Mouse (Mus musculus) heart, postnatal 36 days (tissue): Measurements from ENCODE around the gene Dock11. TPM values are rescaled to one million over a fixed set of nuclear protein-coding genes. Genes with fewer than 3 reads are reported as not detected.
A peak's percentile ranks its signal among the peaks of the same experiment; 100 is the strongest.

Experiments
- DNase-seq, 2 experiments: peaks; one replicate each; pipeline ENCODE4 v3.0.0; 2021 to 2022
- intact Hi-C: fragments of 180-260 bp; cut with DNase I; formaldehyde crosslinking; loops from one replicate; pipeline ENCODE4 v1.15.1; 2025
- total RNA-seq, 2 experiments: library from RNA; stranded (reverse); gene quantifications; 2 replicates each; pipeline ENCODE4 v1.2.3; 2021

Dock11 gene
- total RNA-seq, 2 experiments from 2014 or later: 4.9 to 5.1 TPM

DNA sequence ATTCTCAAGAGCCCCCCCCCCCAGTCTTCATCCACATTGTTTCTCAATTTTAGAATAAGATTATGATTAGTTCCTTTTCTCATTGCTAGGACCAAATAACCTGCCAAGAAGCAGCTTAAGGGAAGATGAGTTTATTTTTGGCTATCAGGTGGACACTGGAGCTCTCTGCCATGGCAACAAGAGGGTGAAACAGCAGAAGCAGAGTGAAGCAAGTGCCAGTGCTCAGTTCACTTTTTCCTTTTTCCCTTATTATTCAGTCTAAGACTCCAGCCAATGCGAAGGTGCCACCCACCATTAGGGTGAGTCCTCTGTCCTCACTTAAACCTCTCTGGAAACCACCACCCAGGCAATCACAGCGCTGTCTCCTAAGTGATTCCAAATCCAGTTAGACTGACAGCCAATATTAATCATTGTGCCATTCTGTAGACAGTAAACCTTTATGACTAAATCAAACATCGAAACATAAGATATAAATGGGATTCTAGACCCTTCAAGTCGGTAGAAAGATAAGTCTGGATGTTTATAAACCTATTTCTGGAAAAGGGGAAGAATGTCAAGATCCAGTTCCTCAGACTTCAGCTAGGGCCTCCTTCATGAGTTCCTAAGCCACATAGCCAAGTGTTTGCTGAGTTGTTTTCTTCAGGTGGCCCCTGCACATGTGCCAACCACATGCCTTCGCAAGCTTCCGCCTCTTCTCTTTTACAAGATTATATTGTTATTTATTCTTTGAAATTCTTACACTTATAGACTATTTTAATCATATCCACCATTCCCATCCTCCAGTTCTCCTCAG, 200.0 kb downstream of the Dock11 start:
- intact Hi-C loops: no loop called here
- no peak for DNase-seq

DNA sequence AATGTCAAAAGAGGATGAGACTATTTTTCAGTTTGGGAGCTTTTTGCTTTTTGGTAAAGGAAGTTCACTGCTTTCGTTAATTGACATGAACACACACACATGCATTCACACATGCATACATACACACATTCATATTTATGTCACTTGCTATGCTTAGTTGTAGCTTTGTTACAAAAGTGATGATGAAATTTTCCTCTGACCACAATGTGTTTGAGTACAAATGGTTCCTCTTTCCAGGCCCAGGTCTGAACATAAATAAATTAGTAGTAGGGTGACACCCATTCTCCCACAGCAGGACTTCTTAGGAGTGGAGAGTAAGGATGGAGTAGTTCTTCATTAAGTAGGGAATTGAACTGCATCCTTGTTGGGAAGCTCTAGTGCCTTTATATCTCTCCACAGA, 212.3 kb downstream of the Dock11 start:
- intact Hi-C loops: no loop called here

DNA sequence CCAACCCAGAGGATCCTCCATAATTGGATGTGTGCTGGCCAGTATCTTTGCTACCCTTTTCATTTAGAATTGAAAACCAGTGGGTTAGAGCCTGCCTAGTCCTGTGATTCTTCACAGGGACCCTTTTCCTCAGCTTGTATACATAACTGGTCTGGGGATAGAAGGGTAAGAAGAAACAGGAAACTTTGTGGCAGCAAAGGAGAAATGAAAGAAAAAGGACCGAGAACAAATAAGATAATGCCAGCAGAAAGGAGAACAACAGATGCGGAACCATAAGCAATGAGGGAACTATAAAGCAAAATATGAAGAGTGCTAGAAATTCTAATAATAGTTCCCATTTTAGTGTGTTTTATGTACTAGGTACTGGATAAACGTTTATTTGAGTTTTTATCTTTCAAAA, 212.7 kb downstream of the Dock11 start:
- intact Hi-C loops: no loop called here
- DNase-seq: no peak

More for the DNA sequence above, 212.3 kb downstream of the Dock11 start:
- DNase-seq: no peak

GRCm38 (mm10) chrX:36108601-36109000, 220.0 kb downstream of the Dock11 start:
- intact Hi-C loops: loop anchor here (2.0 kb wide), 1 partner anchor 74 kb away; no protein-coding TSS in a partner anchor
- DNase-seq: no peak

- peak; percentile 48 to 70 for DNase-seq
- intact Hi-C loops: loop anchor here (2.0 to 5.0 kb wide), 3 partner anchors 19 to 50 kb away; no protein-coding TSS in a partner anchor
Measured at GRCm38 (mm10) chrX:36111622-36112421, 223.2 kb downstream of the Dock11 start, which contains the start of gene Il13ra1. TSS of gene Il13ra1 (plus strand) at chrX:36112110.

- DNase-seq: no peak
- intact Hi-C loops: loop anchor here (2.0 to 5.0 kb wide), 3 partner anchors 18 to 50 kb away; no protein-coding TSS in a partner anchor
Measured at GRCm38 (mm10) chrX:36112422-36112750, 223.8 kb downstream of the Dock11 start.

- DNase-seq: no peak
- intact Hi-C loops: no loop called here
Measured at GRCm38 (mm10) chrX:36115171-36115570, 226.5 kb downstream of the Dock11 start.

Other genes starting within 250 kb of the Dock11 start
- gene Il13ra1, start 223.3 kb downstream of the Dock11 start, total RNA-seq: 10 to 100 TPM; 32.8 to 33.5 TPM